Mouse (Mus musculus) stomach, embryonic 14.5 days (tissue): ENCODE results near the gene Tmem63a. TPM values are rescaled to one million over a fixed set of nuclear protein-coding genes. Genes with fewer than 3 reads are reported as not detected.
"Not testable (repeated sequence)": the region's sequence is repeated elsewhere in the genome, so short reads cannot be mapped to it uniquely, and the experiment has no call there.

ENCODE experiments used
- ATAC-seq: fragments of 200-750 bp; cut with Nextera tagmentation; 2 replicates; pipeline ENCODE4 v1.8.0; 2017; ENCODE audit warnings: low read depth, moderate TSS enrichment; ENCODE audit not compliant: insufficient number of reproducible peaks, insufficient read depth, low FRiP score
- H3K27ac ChIP-seq: fragments of 300-500 bp; sonication (generic); 2 replicates; pipeline ENCODE4 v1.5.1; 2014; ENCODE audit warnings: mild to moderate bottlenecking, low read length, moderate library complexity, mixed read lengths
- H3K27me3 ChIP-seq: fragments of 300-500 bp; sonication (generic); 2 replicates; pipeline ENCODE4 v1.6.1; 2014; ENCODE audit warnings: low read length, control low read depth, mixed read lengths; ENCODE audit not compliant: control insufficient read depth, insufficient read depth
- H3K36me3 ChIP-seq: fragments of 300-500 bp; sonication (generic); 2 replicates; pipeline ENCODE4 v1.6.1; 2014; ENCODE audit warnings: mild to moderate bottlenecking, control low read depth, low read length, moderate library complexity, mixed read lengths; ENCODE audit not compliant: control insufficient read depth, insufficient read depth
- H3K4me1 ChIP-seq: fragments of 300-500 bp; sonication (generic); 2 replicates; pipeline ENCODE4 v1.6.1; 2014; ENCODE audit warnings: low read length, control low read depth, mixed read lengths; ENCODE audit not compliant: control insufficient read depth, insufficient read depth
- H3K4me2 ChIP-seq: fragments of 300-500 bp; sonication (generic); replicated peaks from 2 replicates; pipeline ENCODE4 v1.6.1; 2014; ENCODE audit warnings: low read depth, low read length, control low read depth
- H3K4me3 ChIP-seq: fragments of 300-500 bp; sonication (generic); 2 replicates; pipeline ENCODE4 v1.5.1; 2014; ENCODE audit warnings: low read depth, low read length, control low read depth
- H3K9ac ChIP-seq: fragments of 300-500 bp; sonication (generic); replicated peaks from 2 replicates; pipeline ENCODE4 v1.6.1; 2014; ENCODE audit warnings: low read depth, mild to moderate bottlenecking, control low read depth, low read length, moderate library complexity, mixed read lengths
- H3K9me3 ChIP-seq: fragments of 300-500 bp; sonication (generic); 2 replicates; pipeline ENCODE4 v1.6.1; 2016; ENCODE audit warnings: low read depth, low read length, control low read depth; ENCODE audit not compliant: control insufficient read depth
- WGBS: fragments of 180-500 bp; shearing (Covaris S2); extraction: QIAGEN DNeasy Blood & Tissue Kit; methylation state at CpG from one replicate; pipeline ENCODE4 v1.1.7; 2014; 5-methylcytosine and 5-hydroxymethylcytosine counted together
- polyA plus RNA-seq: library from polyadenylated mRNA; unstranded; fragments of >200 nt; fragmentation: Nextera tagmentation; extraction: Ambion mirVana; gene quantifications from 2 replicates; pipeline ENCODE4 v1.2.1, GENCODE M21; 2014

Gene Tmem63a
- polyA plus RNA-seq, 1 experiment from 2014 or later, result 14.8 TPM

GRCm38 (mm10) chr1:180934467-180935419 is 7.4 kb upstream of the Tmem63a start, which contains the start of gene Lefty1:
Lefty1 (plus strand) TSS chr1:180935022.
- WGBS, result 23% methylated on average over 21 of the region's 21 CpGs
- no peak within 1 kb of the TSS for H3K27ac ChIP-seq
- H3K9ac ChIP-seq, result no peak within 1 kb of the TSS
- ATAC-seq, result no peak
- H3K4me1 ChIP-seq, result no peaks in the 10 kb centered on the region
- H3K4me3 ChIP-seq, result no peak within 1 kb of the TSS
- no peak within 1 kb of the TSS for H3K4me2 ChIP-seq
- no peaks in the 10 kb centered on the region for H3K36me3 ChIP-seq
- peaks cover 11% of the 10 kb centered on the region for H3K27me3 ChIP-seq
- no peaks in the 10 kb centered on the region for H3K9me3 ChIP-seq

GRCm38 (mm10) chr1:180936610-180937398 is 5.3 kb upstream of the Tmem63a start:
- not testable (repeated sequence) for H3K4me1 ChIP-seq, H3K9me3 ChIP-seq, H3K36me3 ChIP-seq, H3K27ac ChIP-seq
- ATAC-seq, result peak; percentile 90
- Histone ChIP-seq H3K27me3 (peaks cover 11% of the 10 kb centered on the region), H3K4me3 (peak overlapping the region; percentile 24), H3K9ac (0 out of 2 replicates have a peak overlapping the region, but pooled peaks have one; percentile 14), H3K4me2 (peak overlapping the region; percentile 42)
- WGBS, result 4% methylated on average over 32 of the region's 41 CpGs

- not testable (repeated sequence) for H3K4me3 ChIP-seq, H3K9me3 ChIP-seq, H3K27ac ChIP-seq, H3K36me3 ChIP-seq, ATAC-seq, H3K4me2 ChIP-seq, H3K9ac ChIP-seq, H3K4me1 ChIP-seq
- WGBS, result 45% methylated on average over 13 of the region's 13 CpGs
- H3K27me3 ChIP-seq, result peaks cover 11% of the 10 kb centered on the region
These were observed 4.5 kb upstream of the Tmem63a start for GRCm38 (mm10) chr1:180937631-180938030.

GRCm38 (mm10) chr1:180938781-180939180 is 3.4 kb upstream of the Tmem63a start:
- WGBS, result 77% methylated on average over 2 of the region's 2 CpGs

DNA sequence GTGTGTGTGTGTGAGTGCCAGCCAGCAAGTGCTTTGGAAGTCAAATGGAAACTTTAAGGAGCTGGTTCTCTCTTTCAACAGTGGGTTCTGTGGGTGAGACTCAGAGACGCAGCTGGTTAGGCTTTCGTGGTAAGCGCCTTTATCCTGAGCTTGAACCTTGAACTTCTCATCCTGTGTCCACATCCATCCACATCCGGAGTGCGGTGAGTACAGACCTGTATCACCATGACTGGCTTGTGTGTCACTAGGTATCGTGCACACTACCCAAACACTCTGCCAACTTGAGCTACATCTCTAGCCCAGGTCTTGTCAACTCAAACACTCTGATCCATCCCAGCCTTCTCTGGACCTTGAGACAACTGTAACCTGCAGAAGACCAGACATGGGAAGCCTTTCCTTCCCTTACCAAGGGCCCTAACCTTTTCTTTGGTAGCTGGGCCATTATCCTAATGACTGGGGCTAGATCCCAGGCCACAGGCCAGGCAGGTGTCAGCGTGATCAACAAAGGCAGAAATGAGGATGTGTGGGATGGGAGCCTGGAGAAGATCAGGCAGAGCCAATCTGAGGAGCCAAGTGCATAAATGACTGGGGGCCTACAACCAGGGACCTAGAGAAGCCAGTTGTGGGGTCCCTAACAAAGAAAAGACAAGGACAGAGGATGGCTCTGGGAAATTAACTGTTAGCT is 1.2 kb upstream of the Tmem63a start:
- Histone ChIP-seq H3K27ac (no peak overlapping the region), H3K4me2 (peak overlapping the region; percentile 93), H3K4me1 (peaks cover 23% of the 10 kb centered on the region), H3K27me3 (no peaks in the 10 kb centered on the region; the same call in 1 of the 2 replicates), H3K36me3 (no peaks in the 10 kb centered on the region), H3K9me3 (no peaks in the 10 kb centered on the region), H3K4me3 (peak overlapping the region; percentile 87; the same call in 1 of the 2 replicates), H3K9ac (no peak overlapping the region)
- no peak for ATAC-seq
- WGBS, result 81% methylated on average over 7 of the region's 7 CpGs

More at GRCm38 (mm10) chr1:180938781-180939180, 3.4 kb upstream of the Tmem63a start:
- peaks cover 11% of the 10 kb centered on the region for H3K27me3 ChIP-seq
- ATAC-seq, H3K4me2 ChIP-seq, H3K9ac ChIP-seq, H3K27ac ChIP-seq, H3K9me3 ChIP-seq, H3K4me3 ChIP-seq, H3K36me3 ChIP-seq: not testable (repeated sequence)
- H3K4me1 ChIP-seq, result peaks cover 13% of the 10 kb centered on the region

- Histone ChIP-seq H3K4me2 (peak overlapping the region; percentile 93), H3K27me3 (no peaks in the 10 kb centered on the region; the same call in 1 of the 2 replicates), H3K27ac (peak overlapping the region; percentile 86), H3K9ac (peak overlapping the region; percentile 69), H3K36me3 (no peaks in the 10 kb centered on the region), H3K4me3 (peak overlapping the region; percentile 87), H3K4me1 (peaks cover 27% of the 10 kb centered on the region), H3K9me3 (no peaks in the 10 kb centered on the region)
- 4% methylated on average over 18 of the region's 18 CpGs for WGBS
- ATAC-seq, result peak; percentile 0; the same call in 1 of the 2 replicates
These were observed 418 bp upstream of the Tmem63a start for GRCm38 (mm10) chr1:180941726-180942125.

DNA sequence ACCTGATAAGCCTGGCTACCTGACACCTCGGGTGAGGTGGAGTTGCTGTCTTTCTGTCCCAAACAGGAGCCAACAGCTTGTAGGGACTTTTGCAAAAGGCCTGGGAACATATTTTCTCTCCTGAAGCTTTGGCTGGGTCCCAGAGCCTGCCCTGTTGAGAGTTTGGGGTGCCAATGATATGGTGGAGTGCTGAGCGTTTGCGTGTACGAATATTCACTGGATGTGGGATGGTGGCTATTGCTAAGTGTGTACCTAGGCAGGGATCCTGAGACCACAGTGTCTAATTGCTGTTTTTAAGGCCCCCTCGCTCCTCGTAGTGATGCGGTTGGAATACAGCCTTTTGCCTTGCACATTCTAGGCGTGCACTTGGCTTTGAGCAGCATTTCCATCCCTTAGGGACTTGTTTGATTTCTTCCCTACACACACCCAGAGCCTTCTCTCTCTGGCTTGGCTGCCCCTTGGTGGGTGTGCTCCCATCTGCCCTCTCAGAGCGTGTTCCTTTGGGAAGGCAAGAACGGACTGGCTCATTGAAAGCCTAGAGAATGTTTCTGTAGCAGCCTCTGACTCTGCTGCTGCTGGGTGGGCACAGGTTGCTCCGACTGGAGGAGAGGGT is 994 bp downstream of the Tmem63a start:
- Histone ChIP-seq H3K4me1 (peaks cover 27% of the 10 kb centered on the region), H3K4me2 (peak overlapping the region; percentile 93), H3K36me3 (peaks cover 7% of the 10 kb centered on the region; the same call in 1 of the 2 replicates), H3K9ac (peak overlapping the region; percentile 69; the same call in 1 of the 2 replicates), H3K4me3 (peak overlapping the region; percentile 87), H3K27ac (peak overlapping the region; percentile 86), H3K9me3 (no peaks in the 10 kb centered on the region), H3K27me3 (no peaks in the 10 kb centered on the region; the same call in 1 of the 2 replicates)
- 52% methylated on average over 11 of the region's 11 CpGs for WGBS
- ATAC-seq, result no peak
